Mouse (Mus musculus) thymus, adult 2 months (tissue): ENCODE results near the gene Adgre1. TPM values are rescaled to one million over a fixed set of nuclear protein-coding genes. Genes with fewer than 3 reads are reported as not detected.
"Not testable (repeated sequence)": the region's sequence is repeated elsewhere in the genome, so short reads cannot be mapped to it uniquely, and the experiment has no call there.

Experiments
- DNase-seq: peaks from one replicate; pipeline ENCODE4 v3.0.0; 2021
- H3K27ac ChIP-seq: fragments of 200-500 bp; 2 replicates; pipeline ENCODE4 v1.5.1; 2012; ENCODE audit warnings: low read length, control low read depth; ENCODE audit not compliant: control insufficient read depth, insufficient read depth
- H3K27me3 ChIP-seq: fragments of 200-500 bp; 2 replicates; pipeline ENCODE4 v1.6.1; 2012; ENCODE audit warnings: mild to moderate bottlenecking, low read length, moderate library complexity, mixed read lengths; ENCODE audit not compliant: control insufficient read depth, insufficient read depth
- H3K36me3 ChIP-seq: fragments of 200-500 bp; 2 replicates; pipeline ENCODE4 v1.6.1; 2012; ENCODE audit warnings: mild to moderate bottlenecking, low read length, moderate library complexity; ENCODE audit not compliant: control insufficient read depth, insufficient read depth
- H3K4me1 ChIP-seq: fragments of 200-500 bp; replicated peaks from 2 replicates; pipeline ENCODE4 v1.6.1; 2012; ENCODE audit warnings: low read length; ENCODE audit not compliant: control insufficient read depth, insufficient read depth
- H3K4me3 ChIP-seq: fragments of 200-500 bp; 2 replicates; pipeline ENCODE4 v1.5.1; 2012; ENCODE audit warnings: mild to moderate bottlenecking, low read length, control low read depth, moderate library complexity; ENCODE audit not compliant: control insufficient read depth, insufficient read depth
- CTCF ChIP-seq: fragments of 200-500 bp; IDR thresholded peaks from 2 replicates; pipeline ENCODE4 v1.5.1; 2012; ENCODE audit warnings: mild to moderate bottlenecking, control low read depth, low read length, moderate library complexity, borderline replicate concordance; ENCODE audit not compliant: control insufficient read depth, poor library complexity, insufficient read depth; ENCODE audit errors: extremely low read depth
- POLR2A ChIP-seq: fragments of 200-500 bp; IDR thresholded peaks from 2 replicates; pipeline ENCODE4 v1.6.1; 2012; ENCODE audit warnings: mild to moderate bottlenecking, low read length, control low read depth, moderate library complexity; ENCODE audit not compliant: control insufficient read depth, poor library complexity, insufficient read depth; ENCODE audit errors: extremely low read depth
- WGBS: fragments of 180-500 bp; shearing (Covaris S2); methylation state at CpG from one replicate; pipeline ENCODE4 v1.1.7; 2018; 5-methylcytosine and 5-hydroxymethylcytosine counted together
- polyA plus RNA-seq: library from polyadenylated mRNA; depleted of rRNA; stranded (reverse); fragments of >200 nt; gene quantifications from 2 replicates; pipeline ENCODE4 v1.2.3, GENCODE M21; 2012

The Adgre1 gene
- polyA plus RNA-seq, 1 experiment: 20.8 TPM

DNA sequence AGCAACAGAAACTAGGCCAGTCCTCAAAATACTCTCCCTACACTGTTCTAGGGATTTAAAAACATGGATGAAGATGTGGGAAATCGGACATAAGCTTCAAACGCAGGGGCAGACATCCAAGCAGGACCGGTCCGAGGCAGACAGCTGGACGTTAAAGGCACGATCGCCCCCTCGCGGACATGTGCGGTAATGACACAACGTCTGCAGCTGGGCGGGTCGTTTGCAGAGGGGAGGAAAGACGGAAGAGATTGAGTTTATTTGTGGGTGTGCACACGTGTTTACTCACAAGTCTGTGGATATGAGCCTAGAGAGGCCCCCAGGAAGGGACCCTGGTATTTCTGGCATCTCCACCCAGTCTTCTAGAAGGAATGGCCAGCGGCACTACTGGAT is 23.7 kb upstream of the Adgre1 start:
- no peaks in the 10 kb centered on the region for H3K27me3 ChIP-seq
- peak; percentile 90 for TF ChIP-seq CTCF
- no peak for TF ChIP-seq POLR2A
- H3K4me3 ChIP-seq: no peak overlapping the region
- H3K36me3 ChIP-seq: no peaks in the 10 kb centered on the region
- DNase-seq: peak; percentile 84
- H3K4me1 ChIP-seq: peaks cover 9% of the 10 kb centered on the region
- WGBS: 6% methylated on average over 16 of the region's 16 CpGs
- H3K27ac ChIP-seq: no peak overlapping the region

DNA sequence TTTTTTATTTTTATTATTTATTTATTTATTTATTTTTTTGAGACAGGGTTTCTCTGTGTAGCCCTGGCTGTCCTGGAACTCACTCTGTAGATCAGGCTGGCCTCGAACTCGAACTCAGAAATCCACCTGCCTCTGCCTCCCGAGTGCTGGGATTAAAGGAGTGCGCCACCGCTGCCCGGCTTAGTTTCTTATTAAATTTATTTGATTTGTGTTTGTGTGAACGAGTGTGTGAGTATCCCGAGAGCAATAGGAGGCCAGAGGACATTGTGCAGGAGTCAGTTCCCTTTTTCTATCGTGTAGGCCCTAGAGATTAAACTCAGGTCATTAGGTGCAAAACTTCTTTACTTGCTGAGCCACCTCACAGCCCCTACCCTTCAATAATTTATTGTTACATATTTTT is 23.3 kb upstream of the Adgre1 start:
- H3K4me1 ChIP-seq, H3K27me3 ChIP-seq, DNase-seq, H3K36me3 ChIP-seq, H3K4me3 ChIP-seq, H3K27ac ChIP-seq: not testable (repeated sequence)
- WGBS: 43% methylated on average over 9 of the region's 9 CpGs

DNA sequence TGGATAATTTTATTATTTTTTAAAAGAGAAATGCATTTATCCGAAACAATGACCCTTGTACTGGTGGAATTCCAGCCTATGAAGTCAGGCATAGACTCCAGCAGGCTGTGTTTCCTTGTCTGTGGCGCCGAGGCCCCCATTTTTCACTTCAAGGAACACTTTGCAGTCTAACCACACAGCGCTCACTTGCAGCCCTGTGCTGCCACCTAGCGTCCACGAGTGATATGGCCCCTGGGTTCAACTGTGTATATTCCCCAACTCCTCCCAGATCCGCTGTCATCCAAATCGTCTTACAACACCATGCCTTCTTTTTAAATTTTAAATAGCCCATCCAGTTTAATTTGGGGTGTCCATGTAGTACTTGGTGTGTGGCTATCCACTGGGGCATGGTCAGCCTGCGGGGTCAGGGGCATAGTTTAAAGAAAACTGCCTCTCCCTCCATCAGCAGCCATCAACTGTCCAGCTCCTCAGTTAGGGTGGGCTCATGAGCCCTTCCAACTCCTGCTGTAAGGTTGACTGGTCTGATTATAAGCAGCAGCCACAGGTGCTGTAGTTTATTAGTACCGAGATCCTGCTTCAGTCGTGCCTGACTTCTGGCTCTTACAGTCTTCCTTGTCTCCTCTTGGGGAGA is 22.7 kb upstream of the Adgre1 start:
- Histone ChIP-seq H3K27ac (no peak overlapping the region), H3K27me3 (no peaks in the 10 kb centered on the region), H3K36me3 (no peaks in the 10 kb centered on the region), H3K4me1 (peaks cover 9% of the 10 kb centered on the region), H3K4me3 (no peak overlapping the region)
- DNase-seq: peak; percentile 89
- 14% methylated on average over 11 of the region's 11 CpGs for WGBS
- TF ChIP-seq CTCF (peak; percentile 85), POLR2A (no peak)

DNA sequence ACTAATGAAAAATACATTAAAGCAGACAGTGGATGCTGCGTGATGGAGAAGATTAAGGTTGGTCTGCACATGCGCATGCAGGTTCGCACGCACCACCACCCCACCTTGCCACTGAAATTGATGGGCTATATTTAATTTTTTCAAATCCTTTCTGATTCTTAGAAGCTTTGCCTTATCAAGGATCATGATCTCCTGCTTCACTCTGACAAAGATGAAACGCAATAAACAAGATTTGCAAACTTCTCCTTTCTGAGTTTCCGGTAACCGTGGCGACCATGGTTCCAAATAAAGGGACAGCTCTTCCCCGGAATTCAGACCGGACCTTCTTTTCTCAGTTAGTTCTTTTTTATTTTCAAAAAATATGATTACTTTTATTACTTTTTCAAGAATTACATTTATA is 20.5 kb upstream of the Adgre1 start:
- WGBS: 2% methylated on average over 10 of the region's 10 CpGs
- peaks cover 16% of the 10 kb centered on the region for H3K4me1 ChIP-seq
- H3K27me3 ChIP-seq: no peaks in the 10 kb centered on the region
- DNase-seq: no peak
- TF ChIP-seq CTCF (no peak), POLR2A (no peak)
- H3K4me3 ChIP-seq: no peak overlapping the region
- H3K36me3 ChIP-seq: no peaks in the 10 kb centered on the region
- H3K27ac ChIP-seq: no peak overlapping the region

DNA sequence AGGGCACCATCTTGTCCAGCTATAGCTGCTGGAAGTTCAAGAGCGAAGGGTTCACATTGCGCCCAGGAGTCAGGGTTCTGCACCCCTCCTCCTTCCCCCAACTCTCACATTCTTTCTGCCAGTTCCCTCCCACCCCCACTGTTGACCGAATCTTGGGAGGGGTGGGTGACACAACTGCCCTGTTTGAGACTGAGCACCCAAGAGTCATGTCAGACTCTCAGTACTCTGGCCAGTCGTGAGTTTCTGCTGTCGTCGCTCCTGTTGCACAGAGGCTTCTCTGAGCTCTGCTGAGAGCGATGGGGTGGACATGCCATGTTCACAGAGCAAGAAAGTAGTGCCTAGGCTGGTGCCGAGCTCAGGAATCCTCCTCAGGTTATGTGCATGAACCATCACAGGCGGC is 19.2 kb upstream of the Adgre1 start:
- 85% methylated on average over 9 of the region's 9 CpGs for WGBS
- Histone ChIP-seq H3K4me1 (peaks cover 16% of the 10 kb centered on the region), H3K36me3 (no peaks in the 10 kb centered on the region), H3K27ac (no peak overlapping the region), H3K27me3 (no peaks in the 10 kb centered on the region), H3K4me3 (no peak overlapping the region)
- no peak for DNase-seq
- TF ChIP-seq CTCF (no peak), POLR2A (no peak)

DNA sequence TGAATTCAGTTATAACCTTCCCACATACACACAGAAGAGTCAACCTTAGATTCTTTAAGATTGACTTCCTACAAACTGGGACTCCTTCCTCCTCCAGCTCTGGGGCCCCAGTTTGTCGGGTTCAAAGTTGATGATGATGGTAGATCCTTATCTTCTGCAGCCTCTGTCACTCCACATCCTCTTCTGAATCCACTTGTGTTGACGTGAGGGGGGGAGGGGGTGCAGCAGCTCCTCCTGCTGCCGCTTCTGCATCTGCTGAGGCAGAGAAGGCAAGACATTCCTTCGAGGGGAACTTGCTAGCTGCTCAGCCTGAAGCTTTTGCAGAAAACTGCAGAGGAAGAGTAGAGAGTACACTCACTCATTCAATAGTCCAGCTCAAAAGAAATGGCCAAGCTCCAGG is 16.9 kb upstream of the Adgre1 start:
- Histone ChIP-seq H3K4me3 (no peak overlapping the region), H3K27ac (no peak overlapping the region), H3K27me3 (no peaks in the 10 kb centered on the region), H3K4me1 (peaks cover 16% of the 10 kb centered on the region), H3K36me3 (no peaks in the 10 kb centered on the region)
- no peak for DNase-seq
- no peak for TF ChIP-seq CTCF
- no peak for TF ChIP-seq POLR2A
- WGBS: 6% methylated on average over 4 of the region's 4 CpGs

DNA sequence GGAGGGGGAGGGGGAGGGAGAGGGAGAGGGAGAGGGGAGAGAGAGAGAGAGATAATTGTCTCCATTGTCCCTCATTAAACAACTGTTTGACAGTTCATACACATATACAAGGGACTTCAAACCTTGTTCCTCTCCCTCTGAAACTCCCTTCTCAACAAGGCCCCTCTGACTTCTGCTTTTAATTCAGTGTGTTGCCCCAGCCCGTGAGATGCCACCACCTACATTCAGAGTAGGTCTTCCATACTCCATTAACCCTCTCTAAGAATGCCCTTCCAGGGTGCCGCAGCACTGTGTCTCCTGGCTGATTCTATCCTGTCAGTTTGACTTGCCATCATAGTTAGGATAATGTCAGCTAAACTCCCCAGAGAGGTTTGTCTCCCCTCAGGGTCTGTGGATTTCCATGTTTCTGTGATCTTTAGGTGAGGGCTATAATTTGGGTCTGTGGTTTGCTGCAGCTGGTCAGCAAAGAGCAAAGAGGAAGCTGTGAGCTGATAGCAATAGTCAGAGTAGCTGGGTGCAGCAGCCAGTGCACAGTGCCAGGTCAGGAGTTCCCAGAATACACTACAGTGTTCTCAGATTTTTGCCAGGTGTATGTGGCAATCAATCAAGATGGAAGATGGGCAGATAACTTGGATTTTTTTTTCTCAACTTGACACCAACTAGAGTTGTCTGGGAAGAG is 14.3 kb upstream of the Adgre1 start:
- H3K27me3 ChIP-seq: no peaks in the 10 kb centered on the region
- no peak for DNase-seq
- no peak overlapping the region for H3K4me3 ChIP-seq
- H3K4me1 ChIP-seq: peaks cover 10% of the 10 kb centered on the region
- no peak overlapping the region for H3K27ac ChIP-seq
- WGBS: 9% methylated on average over 2 of the region's 2 CpGs
- TF ChIP-seq CTCF: no peak
- TF ChIP-seq POLR2A: no peak
- H3K36me3 ChIP-seq: no peaks in the 10 kb centered on the region
